In the genomic region with DNA sequence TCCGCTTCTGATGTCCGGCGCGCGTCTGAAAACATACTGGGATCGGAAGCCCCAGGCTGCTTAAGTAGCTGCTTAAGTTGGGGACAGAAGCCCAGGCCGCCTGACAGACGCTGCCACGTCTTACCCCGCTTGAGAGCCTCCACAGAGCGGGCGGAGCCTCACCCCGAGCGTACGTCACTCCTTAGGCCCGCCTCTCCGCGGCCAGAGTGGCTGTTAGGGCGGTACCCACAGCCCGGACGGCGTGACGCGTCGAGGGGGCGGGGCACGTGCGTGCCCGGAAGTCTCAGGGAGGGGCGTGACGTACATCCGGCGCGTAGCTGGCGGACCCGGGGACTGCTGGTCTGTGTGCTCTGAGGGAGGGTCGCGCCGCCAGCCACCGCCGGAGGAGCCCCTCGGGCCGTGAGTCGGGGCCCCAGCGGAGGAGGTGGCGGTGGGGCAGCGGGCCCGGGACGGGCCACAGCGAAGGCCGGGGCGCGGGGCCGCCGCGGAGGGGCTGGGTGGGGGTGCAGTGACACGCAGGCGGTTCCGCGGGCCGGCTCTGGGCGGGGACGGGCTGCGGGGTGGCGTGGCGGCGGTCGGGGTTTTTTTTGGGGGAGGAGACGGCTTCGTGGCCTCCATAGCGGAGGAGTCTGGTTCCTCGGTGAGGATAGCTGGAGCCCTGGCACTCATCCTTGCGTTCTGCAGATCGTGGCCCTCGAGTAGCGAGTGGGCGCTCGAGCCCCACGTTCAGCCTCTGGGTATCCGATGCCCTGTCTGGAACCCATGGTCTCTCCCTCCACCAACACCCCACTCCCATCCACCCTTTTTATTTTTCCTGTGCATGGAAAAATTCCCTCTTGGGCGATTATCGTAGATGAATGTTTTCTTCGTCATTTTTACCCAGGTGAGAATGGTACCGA, we compare ENCODE assay signal across 7 mouse cellular contexts. TPM values are rescaled to one million over a fixed set of nuclear protein-coding genes. Genes with fewer than 3 reads are reported as not detected.
A peak's percentile ranks its signal among the peaks of the same experiment; 100 is the strongest.
DNase-seq lines count a peak whose midpoint lies in the region; ATAC-seq and TF ChIP-seq lines count a peak whose summit lies in the region.

A gene (plus strand): TSS at position 285 of the 899 bp plus-strand sequence.

- H3K36me3 ChIP-seq in intestine, postnatal 0 days (ENCODE audit: control insufficient read depth, insufficient read depth): peaks cover 11% of the 10 kb centered on the region; the same call in 1 of the 2 replicates
- peaks cover 14% of the 10 kb centered on the region for H3K36me3 ChIP-seq in midbrain, embryonic 12.5 days
- H3K36me3 ChIP-seq in small intestine, adult 2 months (ENCODE audit: control insufficient read depth, insufficient read depth, low read length): peaks cover 8% of the 10 kb centered on the region

- peak within 1 kb of the TSS; percentile 83 for H3K27ac ChIP-seq in intestine, postnatal 0 days (ENCODE audit: low read depth, low read length)
- peak within 1 kb of the TSS; percentile 73 for H3K27ac ChIP-seq in midbrain, embryonic 12.5 days (replicated peaks)
- H3K27ac ChIP-seq in small intestine, adult 2 months (ENCODE audit: insufficient read depth, low read depth, low read length): peak within 1 kb of the TSS; percentile 73

- WGBS in intestine, postnatal 0 days: under 1% methylated on average over 70 of the region's 84 CpGs
- WGBS in midbrain, embryonic 12.5 days: under 1% methylated on average over 83 of the region's 84 CpGs
- under 1% methylated on average over 84 of the region's 84 CpGs for WGBS in small intestine, adult 2 months

- H3K9ac ChIP-seq in intestine, postnatal 0 days (ENCODE audit: low read depth, low read length): peak within 1 kb of the TSS; percentile 90
- H3K9ac ChIP-seq in midbrain, embryonic 12.5 days (replicated peaks): peak within 1 kb of the TSS; percentile 97

- peak; percentile 98 for DNase-seq in adrenal gland, adult 8-10 months
- peak; percentile 98 for DNase-seq in embryo, embryonic 9.5 days (ENCODE audit: extremely low spot score)
- no peak for DNase-seq in gonadal fat pad, adult 2 months (ENCODE audit: low read depth)
- DNase-seq in left cerebral cortex, postnatal 4 days: peak; percentile 98

- H3K4me2 ChIP-seq in intestine, postnatal 0 days (replicated peaks; ENCODE audit: low read depth): peak within 1 kb of the TSS; percentile 62
- peak within 1 kb of the TSS; percentile 82 for H3K4me2 ChIP-seq in midbrain, embryonic 12.5 days (replicated peaks)

- intact Hi-C loops in left cerebral cortex, postnatal 4 days (cut with DNase I): no loop called here

- TF ChIP-seq CTCF in intestine, postnatal 0 days (IDR thresholded peaks at IDR 0.05; ENCODE audit: low read depth): no peak
- no peak for TF ChIP-seq CTCF in small intestine, adult 2 months (IDR thresholded peaks at IDR 0.05; ENCODE audit: extremely low read depth, insufficient read length, insufficient replicate concordance, low read depth, low read length)

- H3K9me3 ChIP-seq in intestine, postnatal 0 days (ENCODE audit: control insufficient read depth): no peaks in the 10 kb centered on the region
- H3K9me3 ChIP-seq in midbrain, embryonic 12.5 days: no peaks in the 10 kb centered on the region

- H3K27me3 ChIP-seq in intestine, postnatal 0 days (replicated peaks; ENCODE audit: control insufficient read depth, insufficient read depth, low read length): no peaks in the 10 kb centered on the region
- H3K27me3 ChIP-seq in midbrain, embryonic 12.5 days: no peaks in the 10 kb centered on the region
- H3K27me3 ChIP-seq in small intestine, adult 2 months (ENCODE audit: control insufficient read depth, insufficient read depth, low read length): no peaks in the 10 kb centered on the region

- ATAC-seq in intestine, postnatal 0 days: peak; percentile 99
- peak; percentile 100 for ATAC-seq in midbrain, embryonic 12.5 days (ENCODE audit: low FRiP score, low read depth)

- H3K4me3 ChIP-seq in intestine, postnatal 0 days (ENCODE audit: low read depth, low read length): peak within 1 kb of the TSS; percentile 90
- peak within 1 kb of the TSS; percentile 99 for H3K4me3 ChIP-seq in midbrain, embryonic 12.5 days
- H3K4me3 ChIP-seq in small intestine, adult 2 months (ENCODE audit: low read depth, low read length): peak within 1 kb of the TSS; percentile 79

- TF ChIP-seq POLR2A in small intestine, adult 2 months (IDR thresholded peaks at IDR 0.05; ENCODE audit: low read depth, low read length): peak; percentile 84

- H3K4me1 ChIP-seq in intestine, postnatal 0 days (replicated peaks; ENCODE audit: control insufficient read depth, insufficient read depth, low read length): peaks cover 6% of the 10 kb centered on the region; the same call in 1 of the 2 replicates
- peaks cover 15% of the 10 kb centered on the region for H3K4me1 ChIP-seq in midbrain, embryonic 12.5 days
- peaks cover 2% of the 10 kb centered on the region; the same call in 1 of the 2 replicates for H3K4me1 ChIP-seq in small intestine, adult 2 months (ENCODE audit: control insufficient read depth, insufficient read depth, insufficient read length, low read length)

RNA-seq across cellular contexts. Expression of the gene that starts here (rescaled TPM):
- total RNA-seq in adrenal gland, adult 8-10 months (2022): 100 to 1,000 TPM; 192 to 224 (median 209) TPM
- 102 and 121 TPM in 2 replicates for polyA plus RNA-seq in gonadal fat pad, adult 2 months (2012; rRNA removed)
- polyA plus RNA-seq in intestine, postnatal 0 days (2015; fragmentation: Nextera tagmentation; extraction: Ambion mirVana): 105 and 111 TPM in 2 replicates
- 100 to 1,000 TPM; 135 to 139 TPM for total RNA-seq in left cerebral cortex, postnatal 4 days (2021)
- 203 and 228 TPM in 2 replicates for polyA plus RNA-seq in midbrain, embryonic 12.5 days (2016; fragmentation: Nextera tagmentation; extraction: Ambion mirVana)
- 16.3 and 22.9 TPM in 2 replicates for polyA plus RNA-seq in small intestine, adult 2 months (2012; rRNA removed)
